Mouse (Mus musculus) bone marrow, adult 2 months (tissue): ENCODE results near the gene Epha5.

Experiments
- CTCF ChIP-seq: fragments of 200-500 bp; IDR thresholded peaks from 2 replicates; pipeline ENCODE4 v1.5.1; 2011; ENCODE audit warnings: low read length, control low read depth; ENCODE audit not compliant: control insufficient read depth, insufficient read depth
- POLR2A ChIP-seq: fragments of 200-500 bp; IDR thresholded peaks from 2 replicates; pipeline ENCODE4 v1.6.1; 2011; ENCODE audit warnings: low read depth, mild to moderate bottlenecking, control low read depth, low read length, borderline replicate concordance; ENCODE audit not compliant: control insufficient read depth

DNA sequence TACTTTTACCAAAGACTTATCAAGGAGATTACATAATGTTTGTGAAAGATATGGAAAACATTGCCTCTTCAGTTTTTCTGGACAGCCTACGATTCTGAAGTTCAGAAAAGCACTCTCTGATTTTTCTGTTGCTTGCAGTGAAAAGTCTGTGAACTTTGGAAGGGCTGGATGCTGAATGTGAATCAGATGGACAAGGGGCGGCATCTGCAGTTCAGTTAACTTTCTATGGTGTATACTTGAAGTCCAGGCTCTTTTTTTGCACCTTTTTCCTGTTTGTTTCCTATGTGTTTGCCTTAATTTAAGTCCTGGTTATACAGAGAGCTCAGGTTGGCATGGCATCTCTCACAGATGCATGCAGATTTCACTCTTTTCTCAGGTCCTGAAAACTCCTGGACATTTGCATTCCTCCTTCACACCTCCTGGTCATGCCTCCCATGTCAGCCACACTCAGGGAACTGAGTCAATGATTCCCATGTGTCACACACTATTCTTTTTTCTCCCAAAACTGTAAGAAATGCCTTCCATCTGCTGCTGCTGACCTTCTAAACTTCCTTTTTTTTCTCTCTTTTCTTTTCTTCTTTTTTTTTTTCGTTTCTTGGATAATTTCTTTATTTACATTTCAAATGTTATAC lies 81.2 kb downstream of the Epha5 start:
- no peak for TF ChIP-seq POLR2A
- no peak for TF ChIP-seq CTCF
